Mouse (Mus musculus) megakaryocyte progenitor cell, adult 5-6 weeks (primary cell): ENCODE results near the gene Rac2. TPM values are rescaled to one million over a fixed set of nuclear protein-coding genes. Genes with fewer than 3 reads are reported as not detected.

Experiments used
- ATAC-seq: replicated peaks from 2 replicates; pipeline ENCODE4 v1.8.0; 2016; ENCODE audit warnings: mild to moderate bottlenecking, moderate TSS enrichment, inconsistent platforms; ENCODE audit not compliant: poor library complexity
- total RNA-seq, 2 experiments: library from RNA; stranded (forward) in 1 of 2; stranded (reverse) in 1 of 2; fragments of 157-497, 149-512 nt in 1 of 2; fragments of 200-1000 nt in 1 of 2; gene quantifications; 2 replicates each; pipeline versions ENCODE4 v1.2.3 to v1.2.4; 2015 to 2017

The Rac2 gene
- total RNA-seq (2015) (402 and 432 TPM in 2 replicates), total RNA-seq (2017) (164 and 243 TPM in 2 replicates)

GRCm38 (mm10) chr15:78572658-78573397, at the start of gene Rac2:
Gene Rac2, minus strand, starts transcription at chr15:78572783.
- ATAC-seq = peak; percentile 73

- no peak for ATAC-seq
Observed at GRCm38 (mm10) chr15:78616973-78617372, 44.4 kb upstream of the Rac2 start.

GRCm38 (mm10) chr15:78614536-78614935, 42.0 kb upstream of the Rac2 start:
- no peak for ATAC-seq

- peak; percentile 42 for ATAC-seq
Observed at GRCm38 (mm10) chr15:78610705-78611462, 38.3 kb upstream of the Rac2 start.

- peak; percentile 86 for ATAC-seq
Observed at GRCm38 (mm10) chr15:78607463-78607862, 34.9 kb upstream of the Rac2 start.

GRCm38 (mm10) chr15:78606059-78606458, 33.5 kb upstream of the Rac2 start:
- ATAC-seq = peak; percentile 48

- ATAC-seq = no peak
Observed at GRCm38 (mm10) chr15:78605371-78605791, 32.8 kb upstream of the Rac2 start.

GRCm38 (mm10) chr15:78604255-78604654, 31.7 kb upstream of the Rac2 start:
- no peak for ATAC-seq

- no peak for ATAC-seq
Observed at GRCm38 (mm10) chr15:78601180-78601579, 28.6 kb upstream of the Rac2 start.

GRCm38 (mm10) chr15:78599529-78600193, 27.1 kb upstream of the Rac2 start:
- no peak for ATAC-seq

GRCm38 (mm10) chr15:78599124-78599523, 26.5 kb upstream of the Rac2 start:
- ATAC-seq = peak; percentile 67

- ATAC-seq = peak; percentile 53
Observed at GRCm38 (mm10) chr15:78597729-78598128, 25.1 kb upstream of the Rac2 start.

- ATAC-seq = peak; percentile 74
Observed at GRCm38 (mm10) chr15:78596914-78597313, 24.3 kb upstream of the Rac2 start, which contains the start of gene Cyth4. Gene Cyth4, plus strand, starts transcription at chr15:78597047.

- ATAC-seq = no peak
Observed at GRCm38 (mm10) chr15:78596504-78596903, 23.9 kb upstream of the Rac2 start.

- ATAC-seq = no peak
Observed at GRCm38 (mm10) chr15:78595468-78595867, 22.9 kb upstream of the Rac2 start.

GRCm38 (mm10) chr15:78594831-78595230, 22.2 kb upstream of the Rac2 start:
- no peak for ATAC-seq

- no peak for ATAC-seq
Observed at GRCm38 (mm10) chr15:78593896-78594425, 21.4 kb upstream of the Rac2 start.

- ATAC-seq = no peak
Observed at GRCm38 (mm10) chr15:78592452-78592968, 19.9 kb upstream of the Rac2 start.

GRCm38 (mm10) chr15:78591680-78592451, 19.3 kb upstream of the Rac2 start:
- ATAC-seq = peak; percentile 37

GRCm38 (mm10) chr15:78590785-78591184, 18.2 kb upstream of the Rac2 start:
- ATAC-seq = no peak
